Mouse (Mus musculus) gastrocnemius, postnatal 36 days (tissue): ENCODE measurements around the gene Fzd1. TPM values are rescaled to one million over a fixed set of nuclear protein-coding genes. Genes with fewer than 3 reads are reported as not detected.

Experiments
- DNase-seq, 2 experiments: peaks; one replicate each; pipeline ENCODE4 v3.0.0; 2022
- intact Hi-C: fragments of 180-260 bp; cut with DNase I; formaldehyde crosslinking; loops from one replicate; pipeline ENCODE4 v1.15.1; 2025
- long read RNA-seq, 2 experiments: library from polyadenylated mRNA; stranded (forward); transcript quantifications; one replicate each; pipeline ENCODE4 v2.0.0; 2021
- total RNA-seq, 2 experiments: library from RNA; stranded (reverse); gene quantifications; 2 replicates each; pipeline ENCODE4 v1.2.3; 2021

Fzd1 gene
- total RNA-seq, result 1 to 10 TPM; 3.1 to 3.3 TPM
- long read RNA-seq, experiment 1, full-length matches to known transcripts, result 1 of 1 reads
- long read RNA-seq, experiment 1, partial matches to known transcripts, result 0 of 1 reads
- long read RNA-seq, experiment 1, other reads (novel, unspliced or antisense), result 0 of 1 reads
- long read RNA-seq, experiment 2, full-length matches to known transcripts, result 2 of 2 reads
- long read RNA-seq, experiment 2, partial matches to known transcripts, result 0 of 2 reads
- long read RNA-seq, experiment 2, other reads (novel, unspliced or antisense), result 0 of 2 reads

DNA sequence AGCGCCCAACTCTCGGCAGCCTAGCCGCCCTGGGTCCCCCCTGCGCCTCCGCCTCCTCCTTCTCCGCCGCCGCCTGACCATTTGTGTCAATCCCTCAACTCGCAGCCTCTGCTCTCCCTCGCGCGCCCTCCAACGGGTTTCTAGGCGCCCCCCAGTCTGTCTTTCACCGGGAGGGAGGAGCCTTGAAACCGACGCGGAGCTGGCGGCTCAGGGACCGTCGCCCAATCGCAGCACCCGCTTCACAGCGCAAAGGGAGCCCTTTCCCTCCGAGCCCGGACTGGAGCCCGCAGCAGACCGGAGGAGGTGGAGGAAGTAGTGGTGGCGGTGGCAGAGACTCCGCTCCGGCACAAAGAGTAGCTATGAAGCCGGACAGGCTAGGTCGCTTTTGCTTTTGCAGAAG is at the start of gene Fzd1:
TSS of gene Fzd1 (minus strand) at position 134 of the 400 bp plus-strand sequence.
- intact Hi-C loops, result no loop called here
- DNase-seq, result peak; percentile 85 to 86

DNA sequence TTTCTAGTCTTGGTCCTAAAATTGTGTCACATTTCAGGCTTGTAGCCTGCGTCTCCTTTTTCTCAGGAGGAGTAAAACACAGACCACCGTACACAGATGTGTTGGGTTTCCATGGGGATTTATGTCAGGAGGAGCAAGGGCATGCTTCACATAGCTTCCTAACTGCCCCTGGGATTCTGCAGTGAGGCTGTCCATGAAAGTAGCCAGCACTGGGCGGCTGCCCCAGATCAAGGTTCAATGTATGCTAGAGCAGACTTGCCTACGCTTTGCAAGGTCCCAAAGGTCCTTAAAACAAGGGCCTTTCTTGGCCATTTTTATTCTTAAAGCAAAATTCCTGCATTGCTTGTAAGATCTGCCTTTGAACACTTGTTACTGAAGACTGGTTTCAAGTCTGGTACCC is 47.4 kb upstream of the Fzd1 start:
- intact Hi-C loops, result no loop called here
- no peak for DNase-seq

GRCm38 (mm10) chr5:4803708-4804107 is 45.9 kb upstream of the Fzd1 start:
- intact Hi-C loops, result no loop called here
- no peak for DNase-seq

DNA sequence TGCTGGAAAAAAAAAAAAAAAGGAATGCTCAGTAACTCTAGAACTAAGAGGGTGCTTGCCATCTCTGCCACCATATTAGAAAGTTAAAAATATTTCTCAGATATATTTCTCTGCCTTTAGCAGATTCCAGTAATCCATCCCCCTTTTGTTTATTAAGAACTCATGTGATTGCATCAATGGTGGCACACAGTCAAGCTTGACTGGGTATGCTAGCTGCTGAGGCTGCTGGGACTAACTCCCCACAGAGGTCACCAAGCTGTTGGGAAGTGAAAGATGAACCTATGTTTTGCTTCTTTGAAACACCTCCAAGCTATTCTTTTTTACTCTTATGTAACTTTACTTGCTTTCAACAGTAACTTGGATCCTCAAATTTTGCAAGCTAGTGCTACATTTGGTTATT is 44.1 kb upstream of the Fzd1 start:
- intact Hi-C loops, result no loop called here
- no peak for DNase-seq

DNA sequence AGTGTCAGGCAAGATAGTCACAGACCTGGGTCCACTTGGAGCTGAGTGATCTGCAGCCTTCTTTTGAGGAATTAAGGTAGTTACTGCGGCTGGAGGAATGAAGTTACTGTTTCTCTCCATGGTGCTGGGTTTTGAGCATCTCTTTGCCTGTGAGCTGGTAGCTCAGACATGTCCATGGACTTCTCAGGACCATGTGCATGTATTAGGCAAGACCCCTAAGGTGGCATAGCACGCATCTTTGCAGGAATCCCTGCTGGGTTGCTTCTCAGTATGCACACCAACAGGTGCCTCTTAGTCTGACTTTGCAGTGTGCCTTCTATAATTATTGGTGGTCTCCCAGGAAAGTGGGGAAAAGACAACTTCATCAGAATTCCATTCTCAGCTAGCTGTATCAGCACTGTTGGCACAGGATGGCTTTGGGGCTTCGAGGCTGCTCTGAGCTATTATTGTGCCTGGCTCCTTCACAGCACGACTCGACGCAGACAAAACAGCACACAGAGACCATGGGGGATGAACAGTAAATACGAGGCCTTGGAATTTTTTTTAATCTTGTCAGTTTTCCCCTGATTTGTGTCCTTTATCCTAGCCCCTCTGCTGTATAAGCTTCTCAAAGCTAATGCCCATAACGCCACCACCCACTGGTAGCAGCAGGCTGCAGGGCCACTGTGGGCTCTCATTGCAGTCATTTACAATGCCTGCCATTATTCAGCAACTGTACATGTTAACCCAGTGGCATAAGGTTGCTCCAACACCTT is 43.4 kb upstream of the Fzd1 start:
- no peak for DNase-seq
- intact Hi-C loops, result no loop called here

DNA sequence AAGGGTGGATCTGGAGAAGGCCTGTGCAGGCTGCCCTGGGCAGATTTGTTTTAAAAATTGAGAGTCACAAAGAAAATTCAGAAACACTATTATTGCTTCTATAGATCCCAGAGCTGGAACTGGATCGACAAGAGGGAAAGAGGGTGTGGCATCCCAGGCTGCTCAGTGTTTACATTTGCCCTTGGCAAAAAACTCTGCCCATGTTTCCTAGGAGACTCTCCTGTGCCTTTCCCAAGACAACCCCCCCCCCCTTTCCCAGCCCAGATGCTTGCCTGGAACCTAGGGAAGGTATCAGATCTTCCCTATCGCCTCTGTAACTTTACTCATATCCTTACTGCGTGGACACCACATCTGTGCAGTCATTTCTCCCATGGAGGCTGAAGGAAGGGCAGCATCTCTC is 33.4 kb upstream of the Fzd1 start:
- intact Hi-C loops, result no loop called here
- no peak for DNase-seq

- intact Hi-C loops, result no loop called here
- DNase-seq, result no peak
Observed at GRCm38 (mm10) chr5:4790265-4790664, 32.4 kb upstream of the Fzd1 start.

DNA sequence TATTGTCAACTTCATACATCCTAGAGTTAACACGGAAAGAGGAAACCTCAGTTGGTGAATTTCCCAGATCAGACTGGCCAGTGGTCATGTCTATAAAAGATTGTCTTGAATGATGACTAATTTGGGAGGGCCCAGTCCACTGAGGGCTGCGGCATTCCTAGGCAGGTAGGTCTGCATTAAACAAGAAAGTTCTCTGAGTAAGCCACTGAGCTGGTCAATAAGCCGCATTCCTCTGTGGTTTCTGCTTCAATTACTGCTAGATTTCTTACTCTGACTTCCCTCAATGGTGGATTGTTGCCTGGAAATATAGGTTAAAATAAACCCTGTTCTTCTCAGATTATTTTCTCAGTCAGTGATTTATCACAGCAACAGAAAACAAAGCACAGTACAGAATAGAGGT is 30.6 kb upstream of the Fzd1 start:
- intact Hi-C loops, result no loop called here

GRCm38 (mm10) chr5:4786816-4787215 is 29.0 kb upstream of the Fzd1 start:
- intact Hi-C loops, result no loop called here

More for the DNA sequence above, 30.6 kb upstream of the Fzd1 start:
- DNase-seq, result no peak

DNA sequence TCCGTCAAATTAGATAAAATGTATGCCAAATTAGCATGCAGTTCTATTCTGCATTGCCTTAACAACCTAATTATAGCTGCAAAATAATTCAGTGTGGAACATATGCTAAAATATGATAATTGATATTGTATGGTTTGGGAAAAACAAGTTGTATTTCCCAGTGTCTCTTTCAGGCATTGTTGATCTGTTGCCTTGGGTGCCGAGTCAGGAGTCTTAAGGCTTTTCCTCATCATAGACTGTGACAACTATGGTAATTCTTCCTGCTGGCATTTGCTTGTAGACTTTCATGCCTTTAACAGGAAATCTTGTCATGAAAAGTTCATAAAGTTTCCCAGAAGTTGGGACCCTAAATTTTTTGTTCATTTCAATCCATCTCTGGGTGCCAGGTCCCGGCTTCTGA is 20.4 kb upstream of the Fzd1 start:
- intact Hi-C loops, result no loop called here
- no peak for DNase-seq

More at GRCm38 (mm10) chr5:4786816-4787215, 29.0 kb upstream of the Fzd1 start:
- no peak for DNase-seq

DNA sequence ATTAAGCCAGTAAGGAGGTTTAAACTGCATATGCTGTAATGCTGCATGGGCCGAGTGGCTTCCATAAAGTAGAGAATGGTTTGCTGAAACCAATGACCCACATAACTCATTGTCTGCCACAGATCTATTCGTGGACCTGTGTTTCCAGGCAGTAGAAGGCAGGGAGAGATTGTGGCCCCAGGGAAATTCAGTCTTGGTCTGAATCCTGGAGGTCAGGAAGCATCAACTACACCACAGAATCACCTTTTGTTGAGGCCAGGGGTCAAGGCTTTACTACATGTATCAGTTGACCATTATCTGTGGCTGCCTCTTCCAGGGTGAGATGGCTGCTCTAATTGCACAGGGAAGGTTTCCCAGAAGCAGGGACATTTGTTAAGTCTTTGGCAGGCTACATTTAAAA is 18.7 kb upstream of the Fzd1 start:
- DNase-seq, result no peak
- intact Hi-C loops, result no loop called here

DNA sequence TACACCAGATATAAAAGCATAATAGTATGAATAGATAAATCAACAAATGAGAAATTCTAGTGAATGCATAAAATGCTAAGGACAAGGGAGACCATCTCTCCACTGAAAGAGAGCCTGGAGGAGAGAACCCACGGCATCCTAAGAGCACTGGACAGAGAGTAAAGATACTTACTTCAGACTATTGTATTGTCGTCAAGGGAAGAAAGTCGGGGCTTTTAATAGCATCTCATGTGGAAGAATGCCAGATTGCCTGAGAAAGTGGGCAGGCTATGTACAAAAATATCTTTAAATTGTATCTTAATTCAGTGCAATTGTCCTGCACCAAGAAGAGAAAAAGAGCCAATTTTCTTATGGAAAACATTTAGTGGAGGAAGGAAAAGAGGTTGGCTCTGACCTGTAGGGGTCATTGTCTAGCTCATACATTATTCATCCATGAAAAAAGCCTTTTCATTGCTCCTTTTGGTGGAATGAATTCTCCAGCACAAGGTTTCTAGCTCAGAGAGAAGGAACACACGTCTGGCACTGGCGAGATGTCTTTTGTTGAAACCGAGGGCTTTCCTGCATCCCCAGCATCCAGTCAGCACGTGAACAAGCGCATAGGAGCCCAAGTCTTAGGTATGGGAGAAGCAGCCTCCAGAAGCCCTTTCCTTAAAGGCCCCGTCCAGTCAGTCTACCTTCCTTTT is 15.4 kb upstream of the Fzd1 start:
- no peak for DNase-seq
- intact Hi-C loops, result no loop called here

GRCm38 (mm10) chr5:4770609-4771008 is 12.8 kb upstream of the Fzd1 start:
- intact Hi-C loops, result no loop called here

GRCm38 (mm10) chr5:4767896-4768295 is 10.1 kb upstream of the Fzd1 start:
- intact Hi-C loops, result no loop called here
- no peak for DNase-seq

More at GRCm38 (mm10) chr5:4770609-4771008, 12.8 kb upstream of the Fzd1 start:
- no peak for DNase-seq

DNA sequence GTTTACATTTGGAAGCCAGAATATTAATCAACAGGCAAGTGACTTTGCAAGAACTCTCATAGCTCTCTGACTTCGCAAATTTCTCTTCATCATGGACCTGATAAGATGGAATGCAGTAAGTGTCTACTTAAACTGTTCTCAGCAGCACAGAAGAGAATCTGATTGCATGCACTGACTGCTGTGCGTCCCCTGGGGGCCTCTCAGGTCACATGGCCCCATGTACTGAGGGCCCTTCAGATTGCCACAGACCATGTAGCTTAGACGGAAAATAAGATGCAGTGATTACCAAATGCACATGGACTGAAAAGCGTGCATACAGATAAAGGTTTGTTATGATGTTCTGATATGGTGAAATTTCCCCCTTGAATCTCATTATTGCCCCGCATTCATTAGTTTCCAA is 8.9 kb upstream of the Fzd1 start:
- DNase-seq, result no peak
- intact Hi-C loops, result no loop called here

- intact Hi-C loops, result no loop called here
Observed at GRCm38 (mm10) chr5:4761891-4762290, 4.1 kb upstream of the Fzd1 start.

DNA sequence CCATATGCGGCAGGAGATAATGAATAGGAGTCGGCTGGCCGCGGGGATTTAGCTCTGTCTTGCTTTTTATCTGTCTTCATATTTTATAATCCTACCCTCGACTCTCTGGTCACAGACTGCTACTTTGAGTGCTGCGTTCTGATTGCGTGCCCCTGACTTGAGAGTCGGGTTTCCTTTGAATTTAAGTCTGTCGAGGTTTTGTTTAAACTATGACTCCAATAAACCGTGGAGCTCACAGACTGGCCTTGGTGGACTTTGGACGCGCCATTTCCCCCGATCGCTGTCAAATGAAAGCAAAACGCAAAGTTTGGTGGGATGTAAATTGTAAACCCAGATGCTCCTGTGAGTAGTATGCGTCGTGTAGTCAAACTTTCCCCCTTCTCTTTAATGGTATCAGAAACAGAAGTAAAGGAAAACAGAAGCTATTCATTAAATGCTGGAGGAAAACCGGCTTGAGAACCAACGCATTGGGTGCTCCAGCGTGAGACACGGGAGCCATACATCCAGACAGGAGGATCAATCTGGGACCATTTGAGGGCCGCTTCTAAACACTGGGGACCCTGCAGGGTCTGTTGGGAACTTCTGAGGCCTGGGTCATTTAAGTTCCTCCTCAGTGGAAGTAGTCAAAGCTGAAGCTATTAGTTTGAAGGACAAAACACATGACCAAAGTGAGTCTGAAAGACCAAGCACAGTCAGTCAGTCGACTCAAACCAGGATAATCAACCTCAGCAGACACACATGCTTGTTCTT is 671 bp upstream of the Fzd1 start:
- intact Hi-C loops, result no loop called here
- no peak for DNase-seq

More at GRCm38 (mm10) chr5:4761891-4762290, 4.1 kb upstream of the Fzd1 start:
- DNase-seq, result no peak

DNA sequence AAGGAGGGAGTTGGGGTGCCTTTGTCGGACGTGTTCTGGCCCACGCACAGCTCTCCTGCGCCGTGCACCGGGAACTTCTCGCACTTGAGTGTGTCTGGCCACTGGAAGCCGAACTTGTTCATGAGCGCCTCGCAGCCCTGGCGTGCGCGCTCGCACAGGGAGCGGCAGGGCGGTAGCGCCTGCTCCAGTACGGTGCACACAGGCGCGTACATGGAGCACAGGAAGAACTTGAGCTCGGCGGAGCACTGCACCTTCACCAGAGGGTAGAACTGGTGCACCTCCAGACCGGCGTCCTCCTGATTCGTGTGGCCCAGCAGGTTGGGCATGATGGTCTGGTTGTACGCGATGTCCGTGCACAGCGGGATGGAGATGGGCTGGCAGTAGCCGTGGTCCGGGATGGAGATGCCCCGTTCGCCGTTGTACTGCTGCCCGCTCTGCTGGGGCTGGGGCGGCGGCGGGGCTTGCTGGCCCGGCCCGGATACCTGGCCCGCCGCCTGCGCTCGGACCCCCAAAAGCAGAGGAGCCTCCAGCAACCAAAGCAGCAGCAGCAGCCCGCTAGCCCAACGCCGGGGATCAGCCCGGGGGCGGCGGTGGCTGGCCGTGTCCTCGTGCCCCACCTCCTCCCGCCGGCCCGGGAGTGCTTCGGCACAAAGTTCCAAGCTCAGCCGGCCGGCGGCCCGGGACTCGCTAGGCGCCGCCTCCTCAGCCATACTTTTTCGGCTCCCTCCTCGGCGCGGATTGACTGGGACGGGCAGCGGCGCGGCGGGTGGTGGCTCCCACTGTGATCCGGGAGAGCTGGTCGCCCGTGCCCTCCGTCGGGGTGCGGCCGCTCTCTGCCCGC is 744 bp downstream of the Fzd1 start:
- intact Hi-C loops, result no loop called here
- DNase-seq, result peak; percentile 53 to 57

GRCm38 (mm10) chr5:4756001-4756681 is 1.7 kb downstream of the Fzd1 start:
- peak in 1 of 2 experiments; percentile 16 for DNase-seq
- intact Hi-C loops, result no loop called here
